Comparison of ENCODE assay signal across 8 mouse cellular contexts in genomic region chr19:6384128-6384527, GRCm38 (mm10). TPM values are rescaled to one million over a fixed set of nuclear protein-coding genes. Genes with fewer than 3 reads are reported as not detected.
A peak's percentile ranks its signal among the peaks of the same experiment; 100 is the strongest.
DNase-seq lines count a peak whose midpoint lies in the region; ATAC-seq and TF ChIP-seq lines count a peak whose summit lies in the region.

Gene Pygm, plus strand, starts transcription at chr19:6384399.

- no peak for DNase-seq in forebrain, embryonic 14.5 days (ENCODE audit: low spot score)
- peak; percentile 93 for DNase-seq in heart, embryonic 10.5 days (ENCODE audit: low spot score)
- peak; percentile 48 to 52 for DNase-seq in kidney, adult 8-10 months
- no peak for DNase-seq in limb, embryonic 10.5 days (ENCODE audit: low spot score)
- peak; percentile 30 to 73 for DNase-seq in urinary bladder, postnatal 36 days (ENCODE audit: low spot score in 2 of 2)

- H3K9me3 ChIP-seq in forebrain, embryonic 13.5 days (replicated peaks), result no peaks in the 10 kb centered on the region
- H3K9me3 ChIP-seq in forebrain, embryonic 14.5 days (replicated peaks; ENCODE audit: control insufficient read depth, low read length), result no peaks in the 10 kb centered on the region
- H3K9me3 ChIP-seq in heart, embryonic 10.5 days, result no peaks in the 10 kb centered on the region
- no peaks in the 10 kb centered on the region for H3K9me3 ChIP-seq in limb, embryonic 10.5 days (replicated peaks)
- no peaks in the 10 kb centered on the region for H3K9me3 ChIP-seq in neural tube, embryonic 15.5 days (replicated peaks)

- TF ChIP-seq POLR2A in cortical plate, adult 2 months (IDR thresholded peaks at IDR 0.05; ENCODE audit: extremely low read depth, insufficient read depth, low read length), result peak; percentile 63; the same call in 1 of the 2 replicates

- 0 out of 2 replicates have a peak within 1 kb of the TSS, but pooled peaks have one; percentile 21 for H3K9ac ChIP-seq in forebrain, embryonic 13.5 days
- H3K9ac ChIP-seq in forebrain, embryonic 14.5 days (ENCODE audit: low read length), result no peak within 1 kb of the TSS
- no peak within 1 kb of the TSS for H3K9ac ChIP-seq in neural tube, embryonic 15.5 days (replicated peaks)

- no peak within 1 kb of the TSS for H3K4me2 ChIP-seq in forebrain, embryonic 13.5 days
- H3K4me2 ChIP-seq in forebrain, embryonic 14.5 days (ENCODE audit: low read length), result no peak within 1 kb of the TSS
- H3K4me2 ChIP-seq in neural tube, embryonic 15.5 days, result no peak within 1 kb of the TSS

- H3K27me3 ChIP-seq in forebrain, embryonic 13.5 days, result 0 out of 2 replicates have a peak, but pooled peaks cover 2% of the 10 kb centered on the region
- no peaks in the 10 kb centered on the region for H3K27me3 ChIP-seq in forebrain, embryonic 14.5 days (replicated peaks; ENCODE audit: control insufficient read depth, insufficient read depth, low read length)
- H3K27me3 ChIP-seq in heart, embryonic 10.5 days (ENCODE audit: insufficient read depth, poor library complexity, severe bottlenecking), result peaks cover 23% of the 10 kb centered on the region; the same call in 1 of the 2 replicates
- H3K27me3 ChIP-seq in limb, embryonic 10.5 days (ENCODE audit: low read depth, poor library complexity, severe bottlenecking), result peaks cover 15% of the 10 kb centered on the region
- no peaks in the 10 kb centered on the region for H3K27me3 ChIP-seq in neural tube, embryonic 15.5 days (replicated peaks)

- 0 out of 2 replicates have a peak, but pooled peaks cover 9% of the 10 kb centered on the region for H3K4me1 ChIP-seq in forebrain, embryonic 13.5 days
- no peaks in the 10 kb centered on the region for H3K4me1 ChIP-seq in forebrain, embryonic 14.5 days (ENCODE audit: control insufficient read depth, insufficient read depth, low read length)
- H3K4me1 ChIP-seq in cortical plate, adult 2 months (ENCODE audit: control insufficient read depth, insufficient read depth, low read length), result no peaks in the 10 kb centered on the region
- peaks cover 57% of the 10 kb centered on the region for H3K4me1 ChIP-seq in heart, embryonic 10.5 days
- H3K4me1 ChIP-seq in limb, embryonic 10.5 days, result peaks cover 34% of the 10 kb centered on the region
- peaks cover 16% of the 10 kb centered on the region for H3K4me1 ChIP-seq in neural tube, embryonic 15.5 days

- H3K27ac ChIP-seq in forebrain, embryonic 13.5 days, result no peak within 1 kb of the TSS
- no peak within 1 kb of the TSS for H3K27ac ChIP-seq in forebrain, embryonic 14.5 days (ENCODE audit: low read depth, low read length)
- H3K27ac ChIP-seq in cortical plate, adult 2 months (ENCODE audit: insufficient read depth, low read length), result no peak within 1 kb of the TSS
- H3K27ac ChIP-seq in heart, embryonic 10.5 days, result peak within 1 kb of the TSS; percentile 88
- H3K27ac ChIP-seq in limb, embryonic 10.5 days, result peak within 1 kb of the TSS; percentile 43; the same call in 1 of the 2 replicates
- H3K27ac ChIP-seq in neural tube, embryonic 15.5 days (replicated peaks), result 0 out of 2 replicates have a peak within 1 kb of the TSS, but pooled peaks have one; percentile 37

- no peak for TF ChIP-seq CTCF in cortical plate, adult 2 months (IDR thresholded peaks at IDR 0.05; ENCODE audit: extremely low read depth, insufficient read depth, low read length)

- no peak within 1 kb of the TSS for H3K4me3 ChIP-seq in forebrain, embryonic 13.5 days
- H3K4me3 ChIP-seq in forebrain, embryonic 14.5 days (ENCODE audit: low read depth, low read length), result no peak within 1 kb of the TSS
- H3K4me3 ChIP-seq in cortical plate, adult 2 months (ENCODE audit: insufficient read depth, low read length), result no peak within 1 kb of the TSS
- H3K4me3 ChIP-seq in heart, embryonic 10.5 days, result peak within 1 kb of the TSS; percentile 59
- no peak within 1 kb of the TSS for H3K4me3 ChIP-seq in limb, embryonic 10.5 days
- H3K4me3 ChIP-seq in neural tube, embryonic 15.5 days (replicated peaks), result no peak within 1 kb of the TSS

- H3K36me3 ChIP-seq in forebrain, embryonic 13.5 days (ENCODE audit: poor library complexity, severe bottlenecking), result peaks cover 7% of the 10 kb centered on the region
- peaks cover 6% of the 10 kb centered on the region for H3K36me3 ChIP-seq in forebrain, embryonic 14.5 days (ENCODE audit: control insufficient read depth, insufficient read depth, low read length)
- peaks cover 39% of the 10 kb centered on the region for H3K36me3 ChIP-seq in heart, embryonic 10.5 days
- peaks cover 14% of the 10 kb centered on the region for H3K36me3 ChIP-seq in limb, embryonic 10.5 days
- peaks cover 2% of the 10 kb centered on the region for H3K36me3 ChIP-seq in neural tube, embryonic 15.5 days

- no peak for ATAC-seq in forebrain, embryonic 13.5 days
- ATAC-seq in forebrain, embryonic 14.5 days, result no peak
- no peak for ATAC-seq in neural tube, embryonic 15.5 days (ENCODE audit: low FRiP score)

- 11% methylated on average over 7 of the region's 7 CpGs for WGBS in forebrain, embryonic 13.5 days
- 11% methylated on average over 7 of the region's 7 CpGs for WGBS in forebrain, embryonic 14.5 days
- WGBS in heart, embryonic 10.5 days, result 8% methylated on average over 7 of the region's 7 CpGs
- WGBS in limb, embryonic 10.5 days, result 21% methylated on average over 7 of the region's 7 CpGs
- WGBS in neural tube, embryonic 15.5 days, result 27% methylated on average over 7 of the region's 7 CpGs

RNA-seq across cellular contexts. Expression of gene Pygm, which starts in this region (rescaled TPM):
- polyA plus RNA-seq in forebrain, embryonic 13.5 days (2015; fragmentation: Nextera tagmentation; extraction: Ambion mirVana), result 2.0 and 2.1 TPM in 2 replicates
- 1.3 and 3.0 TPM in 2 replicates for polyA plus RNA-seq in forebrain, embryonic 14.5 days (2014; fragmentation: Nextera tagmentation; extraction: Ambion mirVana)
- 40.9 and 46.2 TPM in 2 replicates for polyA plus RNA-seq in cortical plate, adult 2 months (2012; rRNA removed)
- 103 and 214 TPM in 2 replicates for polyA plus RNA-seq in heart, embryonic 10.5 days (2016; fragmentation: Nextera tagmentation; extraction: Ambion mirVana)
- polyA plus RNA-seq in limb, embryonic 10.5 days (2016; fragmentation: Nextera tagmentation; extraction: Ambion mirVana), result 2.5 and 3.0 TPM in 2 replicates
- 7.5 and 12.0 TPM in 2 replicates for polyA plus RNA-seq in neural tube, embryonic 15.5 days (2015; fragmentation: Nextera tagmentation; extraction: Ambion mirVana)

Comparison
In these comparisons a context has a peak if more than half of its experiments do, and no peak if none do; other contexts are left out.
1. H3K27ac ChIP-seq: peak in heart, embryonic 10.5 days (single experiment), limb, embryonic 10.5 days (single experiment) and neural tube, embryonic 15.5 days (single experiment); none in forebrain, embryonic 13.5 days (single experiment), forebrain, embryonic 14.5 days (single experiment) and cortical plate, adult 2 months (single experiment).
2. DNase-seq: peak in heart, embryonic 10.5 days (single experiment), kidney, adult 8-10 months (2 of 2) and urinary bladder, postnatal 36 days (2 of 2); none in forebrain, embryonic 14.5 days (single experiment) and limb, embryonic 10.5 days (single experiment).